Mouse (Mus musculus) frontal cortex, postnatal 25 days (tissue): ENCODE results near the gene Olfr788.

ENCODE experiments used
- DNase-seq, 2 experiments: peaks; one replicate each; pipeline ENCODE4 v3.0.0; 2022; ENCODE audit warnings: low spot score in 2 of 2

Gene Olfr788

DNA sequence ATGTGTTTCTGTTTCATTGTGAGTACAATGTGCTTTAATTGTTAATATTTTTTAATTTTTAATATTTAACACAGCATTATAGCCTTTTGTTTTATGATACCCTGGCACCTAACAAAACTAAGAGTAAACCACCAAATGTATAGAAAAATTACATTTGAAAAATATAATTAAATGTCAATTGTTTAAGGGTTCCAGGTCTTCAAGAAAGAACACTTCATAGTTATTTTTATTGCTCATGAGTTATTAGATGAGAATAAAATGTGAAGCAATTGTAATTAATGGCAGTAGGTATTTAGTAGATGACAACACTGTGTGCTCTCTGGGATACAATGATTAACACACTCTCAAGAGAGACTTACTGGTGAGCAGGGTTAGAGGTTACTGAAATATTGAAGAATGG is at the start of gene Olfr788:
Gene Olfr788, plus strand, starts transcription at position 301 of the 400 bp plus-strand sequence.
- DNase-seq = no peak

DNA sequence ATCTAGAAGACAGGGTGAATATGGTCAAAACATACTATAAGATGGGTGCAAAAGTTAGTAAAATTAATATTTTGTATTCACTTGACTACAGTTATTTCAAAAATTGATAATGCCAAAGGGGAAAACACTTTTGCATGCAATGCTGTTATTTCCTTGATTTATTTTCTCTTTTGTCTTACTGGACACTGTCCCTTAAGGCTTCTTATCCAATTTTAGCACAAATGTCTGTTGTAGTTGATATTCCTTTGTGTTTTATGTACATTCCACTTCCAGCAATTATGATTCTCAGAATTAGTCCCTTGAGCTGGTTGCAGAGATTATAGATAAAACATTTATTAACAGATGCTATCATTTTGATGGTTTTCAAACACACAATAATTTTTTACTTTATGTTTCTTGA is 43.8 kb upstream of the Olfr788 start, which contains the start of gene Olfr786:
Gene Olfr786, plus strand, starts transcription at position 301 of the 400 bp plus-strand sequence.
- DNase-seq = no peak

GRCm38 (mm10) chr10:129461562-129461961 is 9.2 kb upstream of the Olfr788 start, which contains the start of gene Olfr787:
Gene Olfr787, plus strand, starts transcription at chr10:129461862.
- no peak for DNase-seq

DNA sequence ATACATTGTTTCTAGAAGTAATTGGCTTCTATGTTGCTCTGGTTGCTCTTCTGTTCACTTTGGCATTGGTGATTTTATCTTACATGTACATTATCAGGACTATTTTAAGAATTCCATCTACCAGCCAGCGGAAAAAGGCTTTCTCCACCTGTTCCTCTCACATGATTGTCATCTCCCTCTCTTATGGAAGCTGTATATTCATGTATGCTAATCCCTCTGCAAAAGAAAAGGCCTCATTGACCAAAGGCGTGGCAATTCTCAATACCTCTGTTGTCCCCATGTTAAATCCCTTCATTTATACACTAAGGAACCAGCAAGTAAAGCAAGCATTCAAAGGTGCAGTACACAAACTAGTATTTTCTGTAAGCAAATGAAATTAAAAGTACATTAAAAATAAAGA is 2.5 kb downstream of the Olfr788 start:
- no peak for DNase-seq

- no peak for DNase-seq
Measured at GRCm38 (mm10) chr10:129473723-129474122, 2.9 kb downstream of the Olfr788 start.

- DNase-seq = no peak
Measured at GRCm38 (mm10) chr10:129484452-129484851, 13.7 kb downstream of the Olfr788 start, which contains the start of gene Olfr789. Gene Olfr789, plus strand, starts transcription at chr10:129484752.

- DNase-seq = no peak
Measured at GRCm38 (mm10) chr10:129490101-129490500, 19.3 kb downstream of the Olfr788 start.

DNA sequence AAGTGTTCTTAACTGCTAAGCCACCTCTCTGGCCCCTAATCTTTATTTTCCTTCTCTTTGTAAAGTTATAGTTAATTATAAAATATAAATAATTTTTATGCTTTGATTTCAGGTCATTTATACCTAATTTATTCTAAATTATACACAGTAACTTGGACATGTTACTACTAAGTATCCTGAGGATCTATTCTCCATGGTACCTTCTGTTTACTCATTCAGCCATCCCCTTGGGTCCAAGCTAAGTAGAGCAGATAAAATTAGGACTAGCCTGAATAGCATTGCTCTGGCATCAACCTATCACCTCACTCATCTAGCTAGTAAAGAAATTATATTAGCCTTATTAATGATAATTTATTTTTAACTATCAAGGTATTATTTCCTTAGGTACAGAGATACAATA is 27.4 kb downstream of the Olfr788 start, which contains the start of gene Olfr790:
Gene Olfr790, plus strand, starts transcription at position 301 of the 400 bp plus-strand sequence.
- DNase-seq = no peak

DNA sequence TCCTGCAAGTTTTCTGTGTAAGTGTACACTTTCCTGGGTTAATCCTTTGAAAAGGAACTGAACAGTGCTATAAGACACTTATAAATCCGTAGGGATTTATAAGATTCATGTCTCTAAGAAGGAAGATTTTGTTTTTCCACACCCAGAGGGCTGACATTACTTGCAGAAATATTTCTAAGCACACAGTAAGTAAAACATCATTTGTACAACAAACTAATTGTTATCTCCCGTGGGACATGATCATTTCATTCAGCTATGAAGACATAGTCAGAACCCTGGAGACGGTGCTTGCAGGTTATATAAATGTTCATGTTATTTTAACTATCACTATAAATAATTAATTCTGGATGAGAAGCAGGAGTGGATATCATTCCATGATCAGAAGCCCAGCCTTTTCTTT is 50.7 kb downstream of the Olfr788 start, which contains the start of gene Olfr791:
Gene Olfr791, plus strand, starts transcription at position 301 of the 400 bp plus-strand sequence.
- no peak for DNase-seq
